Mouse (Mus musculus) forebrain, postnatal 0 days (tissue): Measurements from ENCODE around the gene Stx8. TPM values are rescaled to one million over a fixed set of nuclear protein-coding genes. Genes with fewer than 3 reads are reported as not detected.

ENCODE experiments used
- ATAC-seq: fragments of 200-750 bp; cut with Nextera tagmentation; 2 replicates; pipeline ENCODE4 v1.8.0; 2017; ENCODE audit warnings: mild to moderate bottlenecking, moderate library complexity
- DNase-seq: peaks from one replicate; pipeline ENCODE4 v3.0.0-alpha.2; 2015
- H3K27ac ChIP-seq: fragments of 300-500 bp; sonication (generic); 2 replicates; pipeline ENCODE4 v1.5.1; 2014; ENCODE audit warnings: low read depth, mild to moderate bottlenecking, antibody characterized with exemption, low read length, moderate library complexity, mixed read lengths
- H3K27me3 ChIP-seq: fragments of 300-500 bp; sonication (generic); 2 replicates; pipeline ENCODE4 v1.6.1; 2014; ENCODE audit warnings: mild to moderate bottlenecking, low read length, mixed read lengths; ENCODE audit not compliant: insufficient read depth
- H3K36me3 ChIP-seq: fragments of 300-500 bp; sonication (generic); 2 replicates; pipeline ENCODE4 v1.6.1; 2014; ENCODE audit warnings: mild to moderate bottlenecking, moderate library complexity; ENCODE audit not compliant: insufficient read depth
- H3K4me1 ChIP-seq: fragments of 300-500 bp; sonication (generic); 2 replicates; pipeline ENCODE4 v1.6.1; 2014; ENCODE audit warnings: antibody characterized with exemption; ENCODE audit not compliant: insufficient read depth
- H3K4me2 ChIP-seq: fragments of 300-500 bp; sonication (generic); 2 replicates; pipeline ENCODE4 v1.6.1; 2014; ENCODE audit warnings: low read depth, mild to moderate bottlenecking, moderate library complexity
- H3K4me3 ChIP-seq: fragments of 300-500 bp; sonication (generic); 2 replicates; pipeline ENCODE4 v1.5.1; 2014; ENCODE audit warnings: low read depth, low read length, mixed read lengths
- H3K9ac ChIP-seq: fragments of 300-500 bp; sonication (generic); 2 replicates; pipeline ENCODE4 v1.6.1; 2014; ENCODE audit warnings: mild to moderate bottlenecking
- H3K9me3 ChIP-seq: fragments of 300-500 bp; sonication (generic); 2 replicates; pipeline ENCODE4 v1.6.1; 2016; ENCODE audit warnings: low read length
- CTCF ChIP-seq: sonication (generic); IDR thresholded peaks from 2 replicates; pipeline ENCODE4 v1.5.1; 2016; ENCODE audit warnings: antibody characterized with exemption, control low read depth, low read depth
- WGBS: fragments of 180-500 bp; shearing (Covaris S2); extraction: QIAGEN DNeasy Blood & Tissue Kit; methylation state at CpG from one replicate; pipeline ENCODE4 v1.1.7; 2014; 5-methylcytosine and 5-hydroxymethylcytosine counted together
- polyA plus RNA-seq: library from polyadenylated mRNA; unstranded; fragments of >200 nt; fragmentation: Nextera tagmentation; extraction: Ambion mirVana; gene quantifications from 2 replicates; pipeline ENCODE4 v1.2.1, GENCODE M21; 2015
- total RNA-seq: library from RNA; depleted of rRNA; stranded (reverse); fragments of >200 nt; gene quantifications from 2 replicates; pipeline ENCODE4 v1.2.3, GENCODE M21; 2014

Stx8 gene
- total and polyA plus RNA-seq, 2 experiments from 2014 or later = 11.1 to 67.8 TPM

DNA sequence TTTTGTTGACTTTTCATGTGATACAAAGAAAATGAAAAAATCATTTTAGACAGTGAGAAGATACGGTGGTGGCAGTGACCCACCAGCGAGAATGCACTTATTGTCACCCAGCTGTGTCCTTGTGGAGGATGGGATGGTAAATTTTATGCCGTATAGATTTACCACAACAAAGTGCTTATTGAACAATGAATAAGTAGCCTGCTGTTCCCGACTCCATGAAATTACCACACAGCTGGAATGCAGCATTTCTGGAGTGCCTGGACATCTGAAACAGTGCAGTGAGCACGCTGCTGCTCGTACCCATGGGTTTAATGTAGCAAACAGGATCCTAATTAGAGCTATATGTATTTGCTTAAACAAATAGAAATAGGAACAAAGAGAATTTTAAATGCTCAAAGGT lies 155.7 kb downstream of the Stx8 start:
- WGBS = 35% methylated on average over 6 of the region's 6 CpGs

GRCm38 (mm10) chr11:68126071-68126470 lies 160.1 kb downstream of the Stx8 start:
- Histone ChIP-seq H3K4me1 (no peaks in the 10 kb centered on the region), H3K27me3 (no peaks in the 10 kb centered on the region), H3K36me3 (no peaks in the 10 kb centered on the region), H3K9ac (no peak overlapping the region), H3K9me3 (no peaks in the 10 kb centered on the region), H3K4me2 (no peak overlapping the region), H3K27ac (no peak overlapping the region), H3K4me3 (no peak overlapping the region)
- WGBS = 88% methylated on average over 9 of the region's 9 CpGs
- ATAC-seq (no peak), DNase-seq (no peak)
- TF ChIP-seq CTCF = no peak

More for the DNA sequence above, 155.7 kb downstream of the Stx8 start:
- Histone ChIP-seq H3K4me3 (no peak overlapping the region), H3K9ac (no peak overlapping the region), H3K27me3 (no peaks in the 10 kb centered on the region), H3K9me3 (no peaks in the 10 kb centered on the region), H3K4me2 (no peak overlapping the region), H3K27ac (no peak overlapping the region), H3K36me3 (no peaks in the 10 kb centered on the region), H3K4me1 (no peaks in the 10 kb centered on the region)
- TF ChIP-seq CTCF = no peak
- DNase-seq = no peak
- ATAC-seq = no peak

DNA sequence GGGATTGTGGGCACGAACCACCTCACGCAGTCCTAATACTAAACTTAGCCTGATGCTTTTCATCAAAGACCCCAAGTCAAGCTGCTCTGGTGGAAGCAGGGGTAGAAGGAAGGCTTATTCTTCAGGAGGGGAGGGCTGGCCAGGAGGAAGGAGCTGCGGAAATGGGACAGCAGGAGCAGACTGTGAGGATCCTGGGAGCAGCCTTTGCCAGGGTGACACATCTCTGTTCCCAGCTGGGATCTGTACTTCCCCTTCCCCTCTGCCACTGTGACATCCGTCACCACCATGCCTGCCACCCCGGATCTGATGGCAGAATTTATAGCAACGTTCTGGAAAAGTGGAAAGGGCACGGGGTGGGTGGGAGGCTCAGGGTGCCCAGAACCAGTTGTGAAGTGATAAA lies 168.5 kb downstream of the Stx8 start:
- Histone ChIP-seq H3K27ac (no peak overlapping the region), H3K27me3 (no peaks in the 10 kb centered on the region), H3K9ac (no peak overlapping the region), H3K4me1 (no peaks in the 10 kb centered on the region), H3K4me3 (no peak overlapping the region), H3K4me2 (no peak overlapping the region), H3K9me3 (no peaks in the 10 kb centered on the region), H3K36me3 (no peaks in the 10 kb centered on the region)
- ATAC-seq = peak; percentile 23; the same call in 1 of the 2 replicates
- no peak for DNase-seq
- WGBS = 80% methylated on average over 7 of the region's 7 CpGs
- no peak for TF ChIP-seq CTCF

GRCm38 (mm10) chr11:68135350-68135749 lies 169.4 kb downstream of the Stx8 start:
- H3K36me3 ChIP-seq = no peaks in the 10 kb centered on the region
- H3K4me3 ChIP-seq = no peak overlapping the region
- H3K27ac ChIP-seq = no peak overlapping the region
- ATAC-seq (no peak), DNase-seq (no peak)
- TF ChIP-seq CTCF = no peak
- no peaks in the 10 kb centered on the region for H3K9me3 ChIP-seq
- H3K27me3 ChIP-seq = no peaks in the 10 kb centered on the region
- H3K4me2 ChIP-seq = no peak overlapping the region
- H3K9ac ChIP-seq = no peak overlapping the region
- no peaks in the 10 kb centered on the region for H3K4me1 ChIP-seq
- WGBS = 57% methylated on average over 9 of the region's 9 CpGs

- Histone ChIP-seq H3K9ac (no peak overlapping the region), H3K27me3 (no peaks in the 10 kb centered on the region), H3K4me1 (no peaks in the 10 kb centered on the region), H3K4me2 (no peak overlapping the region), H3K36me3 (no peaks in the 10 kb centered on the region), H3K27ac (no peak overlapping the region), H3K4me3 (no peak overlapping the region), H3K9me3 (no peaks in the 10 kb centered on the region)
- DNase-seq (no peak), ATAC-seq (no peak)
- no peak for TF ChIP-seq CTCF
- WGBS = 80% methylated on average over 8 of the region's 8 CpGs
These were observed 170.7 kb downstream of the Stx8 start for GRCm38 (mm10) chr11:68136687-68137086.

DNA sequence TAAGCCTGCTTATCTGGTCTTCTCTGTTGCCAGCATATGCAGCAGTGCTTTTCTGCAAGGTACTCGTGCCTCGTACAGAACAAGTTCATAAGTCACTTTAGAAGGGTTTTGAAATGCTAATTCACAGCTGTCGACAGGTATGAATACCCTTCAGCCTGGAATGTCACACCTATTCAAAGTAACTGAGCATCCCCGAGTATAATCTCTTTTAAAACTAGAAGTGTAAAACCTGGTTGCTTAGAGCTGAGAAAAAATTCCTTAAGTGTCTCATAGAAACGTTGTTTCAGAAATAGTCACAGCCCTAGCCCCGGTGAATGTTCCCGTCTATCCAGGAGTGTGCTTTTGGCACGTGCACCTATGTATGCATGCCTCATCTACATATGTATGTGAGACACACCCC lies 176.3 kb downstream of the Stx8 start:
- H3K9me3 ChIP-seq = no peaks in the 10 kb centered on the region
- no peak overlapping the region for H3K4me2 ChIP-seq
- peaks cover 24% of the 10 kb centered on the region for H3K4me1 ChIP-seq
- H3K4me3 ChIP-seq = no peak overlapping the region
- TF ChIP-seq CTCF = no peak
- no peaks in the 10 kb centered on the region for H3K36me3 ChIP-seq
- H3K27ac ChIP-seq = no peak overlapping the region
- 34% methylated on average over 8 of the region's 8 CpGs for WGBS
- DNase-seq = peak; percentile 17
- no peaks in the 10 kb centered on the region; the same call in 1 of the 2 replicates for H3K27me3 ChIP-seq
- ATAC-seq = peak; percentile 53
- no peak overlapping the region for H3K9ac ChIP-seq

GRCm38 (mm10) chr11:68144235-68145065 lies 178.5 kb downstream of the Stx8 start:
- DNase-seq = peak; percentile 17
- no peak for TF ChIP-seq CTCF
- WGBS = 28% methylated on average over 13 of the region's 13 CpGs

More at GRCm38 (mm10) chr11:68144235-68145065, 178.5 kb downstream of the Stx8 start:
- 0 out of 2 replicates have a peak overlapping the region, but pooled peaks have one; percentile 6 for H3K4me2 ChIP-seq
- no peaks in the 10 kb centered on the region for H3K9me3 ChIP-seq
- H3K4me3 ChIP-seq = no peak overlapping the region
- peak overlapping the region; percentile 47; the same call in 1 of the 2 replicates for H3K27ac ChIP-seq
- H3K4me1 ChIP-seq = peaks cover 24% of the 10 kb centered on the region
- no peak for ATAC-seq
- H3K36me3 ChIP-seq = no peaks in the 10 kb centered on the region
- H3K9ac ChIP-seq = no peak overlapping the region
- H3K27me3 ChIP-seq = no peaks in the 10 kb centered on the region; the same call in 1 of the 2 replicates
